Mouse (Mus musculus) erythroblast, embryonic 14.5 days (primary cell): Measurements from ENCODE around the gene Arhgap40.

Experiments used
- GATA1 ChIP-seq: IDR thresholded peaks from 2 replicates; pipeline ENCODE4 v1.6.1; 2012; ENCODE audit warnings: low read length, inconsistent platforms, mixed read lengths
- TAL1 ChIP-seq: IDR thresholded peaks from 3 replicates; pipeline ENCODE4 v1.6.1; 2012; ENCODE audit warnings: low read length, inconsistent platforms, mixed read lengths

GRCm38 (mm10) chr2:158519071-158519470 is 6.5 kb downstream of the Arhgap40 start:
- TF ChIP-seq GATA1 (no peak), TAL1 (no peak)
